Mouse (Mus musculus): ENCODE results near the gene Ephb2.

Gene Ephb2

DNA sequence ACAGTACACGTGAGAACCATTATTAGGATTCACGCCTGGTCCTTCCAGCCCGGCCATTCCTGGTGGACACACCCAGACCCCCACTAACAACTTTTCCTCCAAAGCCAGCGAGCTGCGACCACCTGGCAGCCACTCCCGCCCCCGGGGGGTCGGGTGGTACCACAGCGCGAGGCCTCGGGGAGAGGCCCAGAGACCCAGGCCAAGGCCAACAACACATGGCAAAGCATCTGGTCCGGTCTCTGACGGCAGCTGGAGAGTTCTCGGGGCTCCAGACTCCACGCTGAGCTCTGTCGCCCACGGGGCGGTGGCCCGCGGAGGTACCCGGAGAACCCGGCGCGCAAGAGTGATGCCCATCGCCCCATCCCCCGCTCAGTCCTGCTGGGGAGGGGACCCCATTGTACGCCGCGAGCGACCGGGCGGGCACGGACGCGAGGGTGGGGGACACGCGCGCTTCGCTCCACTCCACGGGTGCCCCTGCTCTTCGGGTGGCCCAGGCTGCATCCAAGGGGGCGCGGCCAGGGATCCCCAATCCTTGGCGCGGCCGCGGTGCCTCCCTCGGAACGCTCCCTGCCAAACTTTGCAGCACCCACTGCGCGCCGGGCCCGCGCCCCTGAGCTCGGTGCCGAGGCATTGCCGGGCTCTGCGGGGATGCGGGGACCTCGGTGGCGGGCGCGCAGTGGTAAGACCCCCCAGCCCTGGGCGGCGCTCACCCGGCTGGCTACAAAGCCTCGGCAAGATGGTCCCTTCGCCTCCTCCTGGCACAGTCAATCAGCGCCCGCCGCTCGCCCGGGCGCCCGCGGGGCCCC is 770 bp downstream of the Ephb2 start:
- DNase-seq, result peak; percentile 68

DNA sequence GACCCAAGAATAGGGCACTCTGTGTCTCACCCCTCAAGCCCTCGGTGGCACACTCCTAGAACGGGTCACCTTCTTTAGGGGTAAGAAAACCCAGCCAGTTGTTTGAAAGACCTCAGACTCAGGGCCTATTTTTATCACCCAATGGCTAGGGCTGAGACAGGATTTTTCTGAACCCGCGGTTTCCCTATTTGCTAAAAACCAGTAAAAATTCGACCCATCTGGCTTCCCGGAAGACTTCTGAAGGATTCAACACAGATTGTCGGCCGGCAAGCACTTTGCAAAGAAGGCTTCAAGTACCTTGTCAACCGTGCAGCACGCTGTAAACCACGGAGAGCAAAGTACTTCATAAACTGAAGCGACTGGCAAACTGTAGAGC is 1.4 kb downstream of the Ephb2 start:
- no peak for DNase-seq

DNA sequence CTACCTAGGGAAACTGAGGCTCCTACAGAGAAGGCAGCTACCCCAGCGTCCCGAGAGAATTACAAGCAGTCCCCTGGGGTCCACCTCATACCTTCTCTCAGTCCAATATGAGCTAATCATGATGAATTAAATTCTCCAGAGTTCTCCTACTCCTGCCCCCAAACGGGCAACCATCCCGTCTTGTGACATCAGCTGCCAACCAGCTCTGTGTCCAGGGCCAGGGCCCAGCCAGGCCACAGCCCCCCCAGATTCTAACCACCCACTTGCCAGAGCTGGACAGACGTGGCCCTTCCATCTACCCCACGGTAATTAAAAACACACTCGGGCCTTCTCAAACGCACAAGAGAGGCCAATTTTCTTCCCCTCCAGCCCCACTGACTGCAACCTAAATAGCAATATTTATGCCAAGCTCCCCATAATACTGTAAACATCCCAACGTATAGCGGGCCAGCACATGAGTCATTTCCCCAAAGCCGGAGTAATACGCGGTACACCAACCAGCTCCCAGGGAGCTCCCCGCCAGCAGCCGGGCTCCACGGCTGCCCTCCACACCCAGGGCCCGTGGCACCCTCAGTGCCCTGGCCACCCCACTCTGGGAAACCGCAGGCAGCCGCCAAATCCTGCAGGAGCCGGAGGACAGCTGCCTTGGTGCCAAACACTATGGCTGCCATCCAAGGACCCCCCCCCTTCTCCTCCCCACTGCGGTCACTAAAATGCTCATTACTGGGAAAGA is 2.0 kb downstream of the Ephb2 start:
- peak; percentile 67 for DNase-seq

DNA sequence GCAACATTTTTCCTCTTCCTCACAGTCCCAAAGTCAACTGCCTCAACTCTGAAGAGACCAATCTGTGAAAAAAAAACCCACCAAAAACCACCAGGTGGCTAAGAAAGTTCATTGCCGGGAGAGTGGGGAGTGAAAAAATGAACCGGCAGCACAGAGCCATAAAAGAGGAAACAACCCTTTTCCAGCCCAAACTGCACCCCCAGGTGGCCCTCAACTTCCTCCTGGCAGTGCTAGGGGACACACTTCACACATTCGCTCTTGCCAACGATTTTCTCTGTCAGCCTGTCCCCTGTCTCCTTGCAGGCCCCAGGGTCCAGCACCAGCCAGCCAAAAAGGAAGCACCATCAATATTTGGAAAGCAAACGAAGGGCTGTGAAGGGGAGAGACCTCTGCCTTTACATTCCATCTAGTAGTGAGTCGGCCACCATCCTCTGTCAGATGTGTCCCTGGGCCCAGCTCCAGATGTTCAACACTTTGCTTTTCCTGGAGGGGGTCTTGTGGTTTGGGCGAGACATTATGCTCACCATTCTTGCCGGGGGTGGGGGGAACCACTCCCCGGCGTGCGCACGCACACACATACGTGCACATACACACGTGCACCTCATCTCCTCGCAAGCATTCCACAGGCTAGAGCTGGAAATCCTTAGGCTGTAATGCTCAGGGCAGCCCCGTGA is 3.1 kb downstream of the Ephb2 start:
- DNase-seq, result peak; percentile 48

DNA sequence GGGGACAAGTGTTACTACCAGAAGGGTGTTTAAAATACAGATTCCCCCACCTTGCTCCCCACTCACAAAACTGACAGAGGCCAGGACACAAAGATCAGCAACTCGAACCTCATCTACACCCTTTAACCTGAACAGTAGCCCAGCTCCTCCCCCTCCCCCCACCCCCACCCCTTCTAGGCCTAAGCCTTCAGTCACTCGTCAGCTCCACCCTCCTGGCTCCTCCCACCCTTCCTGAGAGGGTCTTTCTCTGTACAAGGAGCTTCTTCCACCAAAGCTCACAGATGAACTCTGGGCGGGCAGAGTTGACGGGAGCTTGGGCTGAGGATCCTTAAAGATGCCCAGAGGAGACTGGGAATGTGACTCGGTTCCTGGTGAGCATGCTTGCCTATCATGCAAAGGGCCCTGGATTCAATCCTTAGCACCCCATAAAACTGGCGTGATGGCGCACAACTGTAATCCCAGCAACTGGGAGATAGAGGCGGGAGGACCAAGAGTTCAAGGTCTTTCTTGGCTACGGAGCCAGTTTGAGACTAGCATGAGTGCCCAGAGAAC is 5.4 kb downstream of the Ephb2 start:
- no peak for DNase-seq

DNA sequence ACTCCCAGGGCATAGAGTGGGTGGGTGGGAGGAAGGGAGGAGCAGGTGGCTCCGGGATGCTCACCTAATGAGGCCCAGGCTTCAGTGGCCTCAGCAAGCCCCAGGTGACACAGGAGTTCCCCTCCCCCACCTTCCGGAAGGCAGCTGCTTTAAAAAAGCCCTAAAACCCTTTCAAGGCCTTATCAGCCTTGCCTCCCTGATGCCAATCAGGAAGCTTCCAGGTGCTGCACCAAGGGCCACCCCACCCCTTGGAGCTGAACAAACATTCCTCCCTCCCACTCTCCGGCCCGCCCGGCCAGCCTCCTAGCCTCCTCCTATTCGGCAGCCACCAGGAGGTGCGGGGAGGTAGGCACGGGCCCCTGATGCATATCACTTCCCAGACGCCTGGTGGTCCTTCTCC is 6.0 kb downstream of the Ephb2 start:
- DNase-seq, result peak; percentile 38

DNA sequence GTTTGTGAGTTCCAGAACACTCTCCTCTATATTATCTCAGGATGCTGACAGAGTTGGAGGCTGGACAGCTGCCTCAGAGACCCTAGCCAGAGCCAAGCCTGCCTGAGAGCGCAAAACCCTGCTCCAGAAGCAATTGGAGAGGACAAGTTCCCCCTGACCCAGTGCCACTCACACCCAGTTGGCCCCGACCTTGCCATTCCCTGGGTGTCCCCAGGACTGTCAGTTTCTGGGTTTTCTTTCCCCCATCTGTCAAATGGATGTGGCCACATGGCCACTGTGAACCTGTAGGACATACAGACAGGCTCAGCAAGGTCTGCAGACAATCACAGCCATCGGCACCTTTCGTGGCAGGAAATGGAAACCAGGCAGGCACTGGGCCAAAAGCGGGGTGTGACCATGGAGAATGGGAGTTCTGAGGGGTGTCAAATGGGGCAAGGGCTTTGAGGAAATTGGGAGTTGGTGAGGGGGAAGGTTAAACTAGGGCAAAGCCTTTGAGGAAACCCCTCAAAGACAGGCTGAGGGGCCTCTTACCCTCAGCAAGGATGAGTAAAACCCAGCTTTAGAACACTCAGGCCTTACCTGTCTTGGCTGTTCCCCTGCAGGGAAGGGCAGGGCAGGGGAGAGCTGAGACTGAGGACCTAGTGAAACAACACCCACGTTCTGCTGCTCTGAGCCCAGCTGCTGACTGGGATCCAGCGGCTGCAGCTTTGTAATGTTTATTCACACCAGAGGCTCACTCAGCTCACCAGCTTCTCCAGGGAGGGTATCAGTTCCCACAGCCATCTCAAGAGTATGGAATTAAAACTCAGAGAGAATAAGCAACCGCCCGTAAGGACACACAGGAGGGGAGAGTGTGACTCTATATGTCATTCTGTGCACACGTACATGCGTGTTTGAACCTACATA is 6.9 kb downstream of the Ephb2 start:
- peak; percentile 51 for DNase-seq

DNA sequence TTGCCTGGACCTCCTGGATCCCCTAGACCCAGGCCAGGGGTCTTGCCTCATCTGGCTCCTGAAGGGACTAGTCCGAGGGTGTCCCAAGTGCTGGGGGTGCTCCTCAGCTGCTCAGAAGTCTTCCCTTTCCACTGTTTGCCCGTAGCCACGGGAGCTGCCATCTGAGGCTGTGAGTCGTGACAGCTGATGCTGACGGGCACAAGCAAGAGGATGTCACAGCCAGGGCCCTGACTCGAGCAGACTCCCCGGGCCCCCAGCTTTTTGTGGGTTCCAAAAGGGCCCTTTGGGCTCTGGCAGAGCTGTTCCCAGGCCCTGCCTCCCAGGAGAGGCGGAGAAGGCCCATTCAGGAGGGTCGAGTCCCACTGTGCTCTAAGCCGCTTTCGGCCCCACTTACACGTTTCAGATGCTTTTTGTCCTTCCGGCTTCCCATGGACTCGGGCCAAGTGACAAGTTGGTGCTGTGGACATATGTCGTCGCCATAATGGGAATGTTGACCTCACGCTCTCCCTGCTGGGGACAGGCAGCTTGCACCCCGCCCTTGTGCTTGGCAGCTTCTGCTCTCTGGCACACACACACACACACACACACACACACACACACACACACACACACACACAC is 10.7 kb downstream of the Ephb2 start:
- DNase-seq, result peak; percentile 92

DNA sequence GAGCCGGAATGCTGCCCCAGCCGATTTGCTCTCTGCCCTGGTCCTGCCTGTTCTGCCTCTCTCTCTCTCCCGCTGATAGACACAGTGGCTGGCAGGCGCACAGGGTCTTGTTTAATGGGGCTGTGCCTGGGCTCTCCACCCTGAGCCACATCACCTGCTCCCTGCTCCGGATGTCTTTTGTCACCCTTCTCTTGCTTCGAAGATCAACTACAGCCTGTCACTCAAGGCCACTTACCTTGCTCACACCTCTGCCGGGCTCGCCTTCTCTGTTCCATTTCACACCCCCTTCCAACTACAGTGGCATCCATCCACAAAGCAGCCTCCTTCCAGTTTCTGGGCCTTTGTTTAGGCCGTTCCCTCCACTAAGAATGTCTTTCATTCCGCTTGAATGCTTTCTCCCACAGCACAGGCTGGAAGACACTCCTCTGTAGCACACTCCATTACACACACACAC is 15.7 kb downstream of the Ephb2 start:
- peak; percentile 15 for DNase-seq

DNA sequence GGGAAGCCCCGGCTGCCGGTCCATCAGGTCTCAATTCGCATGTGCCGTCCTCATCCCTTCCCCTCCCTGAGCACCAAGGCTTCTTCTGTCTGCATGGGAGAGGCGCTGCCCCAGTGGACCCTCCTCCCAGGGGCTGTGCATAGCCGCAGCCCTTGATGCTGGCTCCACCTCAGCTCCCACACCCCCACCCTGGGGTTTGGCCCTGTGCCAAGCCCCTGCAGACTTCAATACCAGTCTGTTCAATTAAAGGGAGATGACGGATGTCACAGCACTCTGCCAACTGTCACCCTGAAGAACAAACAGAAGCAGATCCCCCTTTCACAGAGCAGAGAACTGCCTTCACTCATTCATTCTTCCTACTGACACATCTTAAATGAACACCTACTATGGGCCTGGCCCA is 19.1 kb downstream of the Ephb2 start:
- DNase-seq, result no peak

DNA sequence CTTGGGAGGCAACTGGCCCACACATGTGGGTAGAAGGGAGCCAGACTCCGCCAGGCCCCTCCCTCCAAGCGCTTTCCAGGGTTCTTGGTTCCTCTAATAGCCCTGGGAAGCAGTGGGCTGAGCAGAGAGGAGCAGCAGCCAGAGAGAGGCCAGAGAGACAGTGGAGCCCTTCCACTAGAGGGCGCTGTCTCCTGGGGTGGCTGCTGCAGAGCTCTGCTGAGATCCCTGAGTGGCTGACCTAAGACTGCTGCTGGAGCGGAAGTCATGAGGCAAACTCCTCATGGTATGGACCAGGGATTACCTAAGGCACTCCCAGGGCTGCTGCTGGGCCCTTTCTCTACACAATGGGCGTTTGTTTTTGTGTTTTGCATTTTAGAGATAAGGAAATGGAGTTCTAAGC is 20.4 kb downstream of the Ephb2 start:
- DNase-seq, result no peak

DNA sequence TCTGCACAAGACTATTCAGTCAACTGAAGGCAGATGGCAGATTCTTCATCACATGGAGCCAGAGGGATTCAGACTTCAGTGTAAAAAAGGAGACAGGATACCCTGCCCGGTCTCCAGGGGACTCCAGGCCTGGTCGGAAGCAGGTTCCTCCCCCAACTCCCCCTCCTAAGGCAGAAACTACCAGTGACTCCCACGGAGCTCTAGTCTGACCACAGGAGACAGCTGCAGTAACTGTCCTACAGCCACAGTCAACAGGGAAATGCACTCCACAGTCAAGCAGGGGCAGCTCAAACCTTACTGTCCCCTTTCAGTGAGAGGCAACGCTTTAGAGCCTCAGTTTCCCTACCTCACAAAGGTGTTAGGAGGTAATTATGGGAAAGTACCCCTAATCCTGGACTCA is 23.2 kb downstream of the Ephb2 start:
- DNase-seq, result no peak

DNA sequence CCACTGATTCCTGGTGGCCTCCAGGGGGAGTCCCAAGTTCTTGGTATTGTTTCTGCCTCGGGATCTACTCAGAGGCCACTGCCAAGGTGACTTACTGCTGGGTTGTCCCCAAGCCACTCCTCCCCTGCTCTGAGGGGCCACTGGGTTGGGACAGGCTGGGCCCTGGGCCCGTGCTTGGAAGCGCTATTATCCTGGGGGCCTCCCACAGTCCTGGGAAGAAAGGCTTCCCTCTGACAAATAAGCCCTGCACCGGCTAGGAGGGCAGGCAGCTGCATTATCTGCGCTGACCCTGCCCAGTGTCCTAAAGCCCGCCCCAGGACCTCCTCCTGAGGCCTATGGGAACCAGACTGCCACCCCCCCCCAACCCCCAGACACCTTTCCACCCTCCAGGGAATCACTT is 24.2 kb downstream of the Ephb2 start:
- no peak for DNase-seq

DNA sequence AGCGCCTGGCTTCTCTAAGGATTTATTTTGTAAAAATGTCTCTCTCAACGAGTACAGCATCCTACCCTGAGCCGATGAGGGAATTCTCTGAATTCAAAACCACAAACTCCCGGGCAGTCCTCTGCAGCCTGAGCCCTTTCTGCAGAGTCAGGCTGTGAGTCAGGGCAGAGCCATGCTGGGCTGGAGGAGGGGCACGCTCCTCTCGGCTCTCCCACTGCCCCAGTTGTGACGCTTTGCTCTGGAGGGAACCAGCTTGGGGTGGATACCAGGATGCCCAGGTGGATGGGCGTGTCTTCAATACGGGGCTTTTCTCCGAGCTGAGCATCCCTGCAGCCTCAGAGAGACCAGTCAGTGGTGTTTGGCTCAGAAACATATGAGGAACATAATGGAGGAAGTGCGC is 27.3 kb downstream of the Ephb2 start:
- DNase-seq, result no peak

DNA sequence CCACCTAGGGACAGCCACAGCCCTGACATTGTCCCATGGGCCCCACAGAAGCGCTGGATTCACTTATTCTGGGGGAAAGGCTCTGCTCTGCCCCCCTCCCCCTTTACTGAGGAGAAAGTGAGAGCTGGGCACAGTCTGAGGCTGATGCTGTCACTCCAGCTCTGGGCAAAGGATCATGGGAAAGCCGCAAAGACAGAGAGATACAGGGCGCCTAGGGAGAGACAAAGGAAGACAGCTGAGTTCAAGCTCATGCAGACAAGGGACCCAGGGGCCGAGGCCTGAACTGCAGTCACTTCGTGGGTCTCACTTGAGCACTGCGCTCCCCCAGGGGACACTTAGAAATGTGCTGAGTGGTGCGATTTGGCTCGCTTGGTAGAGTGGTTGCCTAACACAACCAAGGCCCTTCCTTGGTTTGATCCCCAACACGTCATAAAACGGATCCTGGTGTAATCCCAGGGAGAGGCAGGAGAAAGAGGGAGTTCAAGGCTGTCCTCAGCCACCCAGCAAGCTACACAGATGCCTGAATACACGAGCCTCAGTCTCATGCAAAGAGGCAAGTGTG is 28.3 kb downstream of the Ephb2 start:
- no peak for DNase-seq

DNA sequence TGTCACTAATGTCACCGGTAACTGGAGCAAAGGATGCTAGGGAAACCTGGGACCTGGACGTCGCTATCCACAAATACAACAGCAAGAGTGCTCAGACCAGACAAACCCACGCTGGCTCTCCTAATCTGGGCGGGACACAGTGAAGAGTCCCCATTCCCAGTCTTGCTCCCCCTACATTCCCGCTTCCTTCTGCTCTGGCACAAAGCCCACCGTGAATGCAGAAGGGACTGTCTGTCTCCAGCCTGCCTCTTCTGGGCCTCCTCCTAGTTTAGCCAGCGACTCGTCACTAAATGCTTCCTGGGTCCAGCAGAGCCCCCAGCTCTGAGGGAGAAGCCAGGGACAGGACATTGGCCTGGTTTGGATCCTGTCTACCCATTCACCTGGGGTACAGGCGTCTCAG is 29.5 kb downstream of the Ephb2 start:
- no peak for DNase-seq

DNA sequence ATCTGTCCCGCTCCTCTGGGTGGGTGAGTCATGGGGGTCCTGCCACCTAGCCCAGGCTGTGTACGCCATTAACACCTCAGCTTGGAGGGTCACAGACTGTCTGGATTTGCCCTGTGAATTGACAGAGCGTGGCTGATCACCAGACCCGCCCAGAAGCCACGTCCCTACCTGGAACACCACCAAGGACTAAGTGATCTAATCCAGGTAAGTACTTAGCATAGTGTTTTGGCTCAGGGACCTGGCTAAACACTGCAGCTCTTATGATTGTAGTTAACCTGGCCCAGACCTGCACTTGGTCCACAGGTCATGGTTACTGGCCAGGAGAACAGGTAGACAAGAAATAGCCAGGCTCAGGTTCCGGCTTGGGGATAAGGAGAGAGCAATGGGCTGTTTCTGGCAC is 31.4 kb downstream of the Ephb2 start:
- no peak for DNase-seq

DNA sequence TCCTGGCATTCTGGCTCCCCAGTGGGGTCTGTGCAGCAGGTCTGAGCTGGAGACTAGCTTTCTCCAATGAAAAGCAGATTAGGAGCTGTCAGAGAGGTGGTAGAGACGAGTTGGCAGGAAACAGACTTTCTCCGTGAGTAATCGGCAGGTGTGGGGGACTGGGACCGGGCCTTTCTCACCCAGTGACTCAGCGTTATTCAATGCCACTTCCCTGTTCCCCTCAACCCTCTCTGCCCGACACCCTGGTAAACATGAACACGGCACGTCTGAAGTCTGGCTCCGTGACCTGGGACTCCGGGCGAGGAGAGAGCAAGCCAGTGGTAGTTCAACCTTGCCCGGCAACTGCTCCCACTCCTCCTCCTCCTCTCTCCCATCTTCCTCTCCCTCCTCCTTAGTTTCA is 33.3 kb downstream of the Ephb2 start:
- no peak for DNase-seq

DNA sequence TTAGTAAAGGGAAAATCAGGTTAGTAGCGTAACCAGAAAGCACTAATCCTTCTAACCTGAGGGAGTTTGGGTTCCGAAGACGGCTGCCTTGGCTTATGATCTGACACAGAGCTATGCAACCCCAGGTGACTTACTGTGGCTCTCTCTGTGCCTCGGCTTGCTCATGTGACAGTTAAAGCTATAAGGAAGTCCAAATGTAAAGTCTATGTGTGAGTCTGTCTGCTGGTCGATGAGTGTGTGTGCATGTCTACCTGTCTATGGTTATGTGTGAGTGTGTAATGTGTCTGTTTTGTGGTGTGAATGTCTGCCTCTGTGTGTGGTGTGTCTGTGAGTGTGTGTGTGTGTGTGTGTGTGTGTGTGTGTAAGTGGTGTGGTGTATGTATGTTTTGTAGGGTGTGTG is 33.8 kb downstream of the Ephb2 start:
- DNase-seq, result no peak

DNA sequence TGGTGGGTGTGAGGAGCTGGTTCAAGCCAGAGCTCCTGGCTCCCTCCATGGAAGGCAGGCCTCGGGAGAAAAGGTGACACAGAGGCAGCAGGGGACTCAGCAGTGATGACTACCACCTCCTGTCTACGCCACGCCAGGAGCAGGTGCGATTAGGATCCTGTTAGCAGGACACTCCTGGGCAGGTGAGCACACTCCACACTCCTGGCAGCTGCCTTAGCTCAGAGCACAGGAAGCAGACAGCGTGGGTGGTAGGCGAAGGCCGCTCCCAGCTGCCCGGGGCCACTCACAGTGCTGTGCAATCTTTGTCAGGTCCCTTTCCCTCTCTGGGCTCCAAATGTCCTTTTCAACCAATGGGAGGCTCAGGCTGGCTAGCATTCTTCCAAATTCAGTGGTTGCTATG is 34.3 kb downstream of the Ephb2 start:
- DNase-seq, result no peak

DNA sequence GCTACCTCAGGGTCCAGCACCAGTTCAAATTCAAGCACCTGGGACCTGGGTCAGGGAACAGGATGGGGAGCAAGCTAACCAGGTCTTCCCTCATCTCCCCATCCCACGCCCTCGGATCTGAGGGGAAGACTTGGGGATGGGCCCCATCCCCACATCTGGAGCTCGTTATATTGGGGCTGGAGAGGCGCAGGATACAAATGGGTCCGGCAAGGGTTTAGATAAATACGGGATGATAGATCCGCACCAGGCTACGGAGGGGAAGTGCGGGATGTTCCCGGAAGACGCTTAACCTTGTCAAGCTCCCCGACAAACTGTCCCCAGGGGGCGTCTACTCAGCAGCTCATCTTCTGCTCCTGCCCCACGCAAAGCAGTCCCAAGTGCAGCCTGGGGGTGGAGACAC is 35.4 kb downstream of the Ephb2 start:
- no peak for DNase-seq
